Mouse (Mus musculus) lung, postnatal 0 days (tissue): ENCODE measurements around the gene Dhx30. TPM values are rescaled to one million over a fixed set of nuclear protein-coding genes. Genes with fewer than 3 reads are reported as not detected.
"Not testable (repeated sequence)": the region's sequence is repeated elsewhere in the genome, so short reads cannot be mapped to it uniquely, and the experiment has no call there.

Experiments
- ATAC-seq: fragments of 200-750 bp; cut with Nextera tagmentation; 2 replicates; pipeline ENCODE4 v1.8.0; 2017; ENCODE audit warnings: moderate library complexity
- DNase-seq: peaks from one replicate; pipeline ENCODE4 v3.0.0-alpha.2; 2016; ENCODE audit warnings: low spot score
- H3K27ac ChIP-seq: fragments of 300-500 bp; sonication (generic); 2 replicates; pipeline ENCODE4 v1.5.1; 2014; ENCODE audit warnings: antibody characterized with exemption, mild to moderate bottlenecking, low read length, mixed read lengths
- H3K27me3 ChIP-seq: fragments of 300-500 bp; sonication (generic); replicated peaks from 2 replicates; pipeline ENCODE4 v1.6.1; 2014; ENCODE audit warnings: low read length, mixed read lengths; ENCODE audit not compliant: insufficient read depth
- H3K36me3 ChIP-seq: fragments of 300-500 bp; sonication (generic); 2 replicates; pipeline ENCODE4 v1.6.1; 2014; ENCODE audit warnings: low read length, mixed read lengths; ENCODE audit not compliant: insufficient read depth
- H3K4me1 ChIP-seq: fragments of 300-500 bp; sonication (generic); 2 replicates; pipeline ENCODE4 v1.6.1; 2014; ENCODE audit warnings: antibody characterized with exemption, low read depth, low read length, mixed read lengths; ENCODE audit not compliant: insufficient read depth
- H3K4me2 ChIP-seq: fragments of 300-500 bp; sonication (generic); replicated peaks from 2 replicates; pipeline ENCODE4 v1.6.1; 2014; ENCODE audit warnings: low read depth, mild to moderate bottlenecking, low read length, moderate library complexity, mixed read lengths
- H3K4me3 ChIP-seq: fragments of 300-500 bp; sonication (generic); 2 replicates; pipeline ENCODE4 v1.5.1; 2014; ENCODE audit warnings: low read depth, low read length
- H3K9ac ChIP-seq: fragments of 300-500 bp; sonication (generic); replicated peaks from 2 replicates; pipeline ENCODE4 v1.6.1; 2014; ENCODE audit warnings: low read depth, mild to moderate bottlenecking
- H3K9me3 ChIP-seq: fragments of 300-500 bp; sonication (generic); 2 replicates; pipeline ENCODE4 v1.6.1; 2016; ENCODE audit warnings: low read length, mixed read lengths
- CTCF ChIP-seq: IDR thresholded peaks from 2 replicates; pipeline ENCODE4 v1.5.1; 2016; ENCODE audit warnings: antibody characterized with exemption, mild to moderate bottlenecking
- EP300 ChIP-seq: IDR thresholded peaks from 2 replicates; pipeline ENCODE4 v1.6.1; 2016; ENCODE audit warnings: antibody characterized with exemption, mild to moderate bottlenecking, control low read depth
- WGBS: fragments of 180-500 bp; shearing (Covaris S2); extraction: QIAGEN DNeasy Blood & Tissue Kit; methylation state at CpG from one replicate; pipeline ENCODE4 v1.1.7; 2014; 5-methylcytosine and 5-hydroxymethylcytosine counted together
- polyA plus RNA-seq: library from polyadenylated mRNA; unstranded; fragments of >200 nt; fragmentation: Nextera tagmentation; extraction: Ambion mirVana; gene quantifications from 2 replicates; pipeline ENCODE4 v1.2.1, GENCODE M21; 2015

Gene Dhx30
- polyA plus RNA-seq, 1 experiment from 2014 or later: 51.7 TPM

DNA sequence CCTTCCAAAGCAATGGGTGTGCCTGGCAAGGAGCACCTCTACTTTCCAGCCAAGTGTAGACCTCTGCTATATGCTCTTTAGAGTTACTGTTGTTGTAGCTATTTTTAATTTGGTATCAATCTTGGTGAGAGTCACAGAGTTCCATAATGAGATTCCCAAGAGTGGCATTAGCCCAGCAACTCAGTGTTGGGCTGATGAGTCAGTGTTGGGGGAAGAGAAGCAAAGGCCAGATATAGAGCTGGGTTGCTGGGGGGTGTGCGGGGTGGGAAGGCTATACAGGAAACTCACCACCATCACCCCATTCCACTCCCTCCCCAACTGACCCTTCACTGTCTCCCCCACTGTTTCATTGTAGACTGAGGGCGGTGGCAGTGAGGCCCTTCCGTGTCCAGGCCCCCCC is 36.6 kb downstream of the Dhx30 start:
- Histone ChIP-seq H3K4me3 (no peak overlapping the region), H3K27ac (no peak overlapping the region), H3K27me3 (no peaks in the 10 kb centered on the region), H3K4me2 (no peak overlapping the region), H3K9ac (no peak overlapping the region), H3K36me3 (peaks cover 37% of the 10 kb centered on the region), H3K4me1 (no peaks in the 10 kb centered on the region), H3K9me3 (no peaks in the 10 kb centered on the region)
- TF ChIP-seq EP300 (no peak), CTCF (no peak)
- WGBS: 74% methylated on average over 3 of the region's 3 CpGs
- no peak for ATAC-seq
- no peak for DNase-seq

DNA sequence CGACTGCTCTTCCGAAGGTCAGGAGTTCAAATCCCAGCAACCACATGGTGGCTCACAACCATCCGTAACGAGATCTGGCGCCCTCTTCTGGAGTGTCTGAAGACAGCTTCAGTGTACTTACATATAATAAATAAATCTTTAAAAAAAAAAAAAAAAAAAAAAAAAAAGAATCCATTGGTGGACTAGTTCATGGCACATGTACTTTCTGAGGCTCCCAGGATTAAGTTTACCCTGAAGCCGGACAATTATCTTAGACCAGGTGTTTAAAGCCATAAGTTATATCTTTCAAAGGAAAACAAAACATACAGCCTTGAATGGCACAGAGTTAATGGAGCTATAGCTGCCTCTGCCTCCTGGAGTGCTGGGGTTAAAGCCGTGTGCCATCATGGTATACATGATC is 41.2 kb downstream of the Dhx30 start:
- H3K9me3 ChIP-seq, DNase-seq, H3K4me3 ChIP-seq, H3K27ac ChIP-seq, H3K27me3 ChIP-seq, H3K4me2 ChIP-seq, ATAC-seq, H3K9ac ChIP-seq, H3K4me1 ChIP-seq: not testable (repeated sequence)
- H3K36me3 ChIP-seq: peaks cover 24% of the 10 kb centered on the region
- WGBS: 82% methylated on average over 4 of the region's 7 CpGs

DNA sequence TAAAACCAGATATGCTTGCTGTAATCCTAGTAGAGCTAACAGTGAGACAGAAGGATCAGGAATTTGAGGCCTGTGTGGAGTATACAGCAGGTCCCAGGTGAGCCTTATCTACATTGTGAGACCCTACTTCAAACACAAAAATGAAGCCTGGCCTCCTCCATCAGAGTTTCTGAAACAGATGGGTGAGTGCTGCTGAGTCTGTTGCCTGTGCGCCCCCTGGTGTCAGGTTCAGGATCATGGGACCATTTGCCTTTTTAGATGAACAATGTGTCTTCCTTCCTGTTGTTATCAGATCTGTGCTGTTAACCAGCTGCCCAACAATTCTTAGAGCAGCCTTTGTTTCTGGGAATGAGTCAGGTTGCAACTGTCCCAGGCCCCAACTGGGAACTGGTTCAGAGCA is 45.8 kb downstream of the Dhx30 start:
- Histone ChIP-seq H3K4me3 (no peak overlapping the region), H3K36me3 (peaks cover 8% of the 10 kb centered on the region; the same call in 1 of the 2 replicates), H3K9me3 (no peaks in the 10 kb centered on the region), H3K27me3 (no peaks in the 10 kb centered on the region), H3K4me2 (no peak overlapping the region), H3K9ac (no peak overlapping the region), H3K27ac (no peak overlapping the region), H3K4me1 (no peaks in the 10 kb centered on the region)
- 4% methylated on average over 1 of the region's 1 CpGs for WGBS
- TF ChIP-seq EP300 (no peak), CTCF (peak; percentile 89)
- peak; percentile 49 for ATAC-seq
- DNase-seq: peak; percentile 72

DNA sequence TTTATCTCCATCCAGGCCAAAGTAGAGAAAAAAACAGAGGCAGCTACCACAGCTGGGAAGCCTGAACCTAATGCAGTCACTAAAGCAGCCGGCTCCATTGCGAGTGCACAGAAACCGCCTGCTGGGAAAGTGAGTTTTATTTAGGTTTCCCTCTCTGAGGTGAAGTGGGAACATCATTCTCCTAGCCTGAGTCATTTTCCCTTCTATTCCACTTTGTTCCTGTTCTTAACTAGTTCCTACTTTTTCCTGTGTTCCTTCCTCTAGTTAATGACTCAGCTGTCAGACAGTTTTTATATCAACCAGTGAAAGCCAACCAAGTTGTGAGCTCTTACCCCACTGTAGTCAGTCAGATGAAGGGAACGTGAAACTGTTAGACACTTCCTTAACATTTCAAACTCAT is 46.6 kb downstream of the Dhx30 start:
- H3K36me3 ChIP-seq: peaks cover 8% of the 10 kb centered on the region

DNA sequence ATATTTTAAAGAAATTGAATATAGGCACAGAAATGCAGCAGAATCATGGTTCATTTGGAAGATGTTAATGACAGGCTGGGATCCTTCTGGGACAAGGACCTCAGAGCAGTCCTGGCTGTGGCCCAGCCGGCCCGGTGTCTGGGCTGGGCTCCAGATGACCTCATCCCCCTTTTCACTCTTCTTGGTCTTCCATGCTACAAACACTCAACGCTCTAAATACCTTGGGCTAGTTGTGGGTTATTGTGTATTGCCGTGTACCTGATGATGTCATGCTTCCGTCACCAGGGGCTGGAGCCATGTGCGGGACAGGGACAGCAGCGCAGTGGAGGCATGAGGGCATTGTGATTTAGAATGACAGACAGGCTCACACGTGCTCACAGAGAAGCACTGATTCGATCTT is 47.3 kb downstream of the Dhx30 start:
- no peak overlapping the region for H3K9ac ChIP-seq
- no peak overlapping the region for H3K4me2 ChIP-seq
- H3K27ac ChIP-seq: no peak overlapping the region
- TF ChIP-seq CTCF (no peak), EP300 (no peak)
- no peaks in the 10 kb centered on the region for H3K4me1 ChIP-seq
- DNase-seq (peak; percentile 11), ATAC-seq (peak; percentile 62)
- H3K27me3 ChIP-seq: no peaks in the 10 kb centered on the region
- no peak overlapping the region for H3K4me3 ChIP-seq
- 56% methylated on average over 9 of the region's 9 CpGs for WGBS
- H3K36me3 ChIP-seq: peaks cover 8% of the 10 kb centered on the region
- no peaks in the 10 kb centered on the region for H3K9me3 ChIP-seq

More for the DNA sequence above, 46.6 kb downstream of the Dhx30 start:
- Histone ChIP-seq H3K9me3 (no peaks in the 10 kb centered on the region), H3K27me3 (no peaks in the 10 kb centered on the region), H3K4me2 (no peak overlapping the region), H3K4me1 (no peaks in the 10 kb centered on the region), H3K9ac (no peak overlapping the region), H3K4me3 (no peak overlapping the region), H3K27ac (no peak overlapping the region)
- WGBS: 76% methylated on average over 4 of the region's 4 CpGs
- DNase-seq (no peak), ATAC-seq (no peak)
- TF ChIP-seq EP300: no peak
- no peak for TF ChIP-seq CTCF

DNA sequence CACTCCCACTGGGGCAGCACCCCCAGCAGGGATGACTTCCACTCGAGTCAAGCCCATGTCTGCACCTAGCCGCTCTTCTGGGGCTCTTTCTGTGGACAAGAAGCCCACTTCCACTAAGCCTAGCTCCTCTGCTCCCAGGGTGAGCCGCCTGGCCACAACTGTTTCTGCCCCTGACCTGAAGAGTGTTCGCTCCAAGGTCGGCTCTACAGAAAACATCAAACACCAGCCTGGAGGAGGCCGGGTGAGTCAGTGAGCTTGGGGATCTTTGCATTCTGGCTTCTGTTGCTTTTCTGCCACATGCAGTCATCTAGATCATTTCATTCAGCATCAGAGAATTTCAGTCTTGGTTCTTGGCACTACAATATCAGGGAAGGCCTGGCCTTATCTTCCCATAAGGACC is 48.9 kb downstream of the Dhx30 start:
- H3K27ac ChIP-seq: no peak overlapping the region
- ATAC-seq: no peak
- WGBS: 87% methylated on average over 6 of the region's 6 CpGs
- no peak overlapping the region for H3K4me2 ChIP-seq
- H3K9me3 ChIP-seq: no peaks in the 10 kb centered on the region
- no peak for TF ChIP-seq EP300
- TF ChIP-seq CTCF: no peak
- H3K36me3 ChIP-seq: peaks cover 13% of the 10 kb centered on the region
- no peak overlapping the region for H3K9ac ChIP-seq
- H3K27me3 ChIP-seq: no peaks in the 10 kb centered on the region
- H3K4me1 ChIP-seq: no peaks in the 10 kb centered on the region
- no peak for DNase-seq
- H3K4me3 ChIP-seq: no peak overlapping the region

DNA sequence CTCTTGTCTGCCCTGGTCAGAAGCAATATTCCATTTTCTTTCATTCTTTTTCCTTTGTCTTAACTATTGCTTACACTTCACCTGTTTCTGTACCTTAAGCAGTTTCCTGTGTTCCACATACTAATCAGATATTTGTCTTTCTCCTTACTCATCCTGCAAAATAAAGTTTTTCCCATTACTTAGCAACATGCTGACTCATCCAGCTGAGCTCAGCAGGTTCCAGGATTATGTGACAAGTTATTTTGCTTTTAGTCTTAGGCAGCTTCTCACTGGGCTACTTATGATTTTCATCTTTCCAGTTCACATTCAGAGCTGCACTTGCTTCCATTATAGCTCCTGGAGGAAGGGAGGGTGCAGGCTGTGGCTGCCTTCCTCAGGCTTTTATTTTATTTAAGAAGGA is 53.0 kb downstream of the Dhx30 start:
- no peaks in the 10 kb centered on the region for H3K9me3 ChIP-seq
- H3K27ac ChIP-seq: no peak overlapping the region
- H3K4me3 ChIP-seq: no peak overlapping the region
- no peak overlapping the region for H3K4me2 ChIP-seq
- ATAC-seq: no peak
- H3K4me1 ChIP-seq: no peaks in the 10 kb centered on the region
- no peak for TF ChIP-seq EP300
- TF ChIP-seq CTCF: no peak
- no peak for DNase-seq
- no peaks in the 10 kb centered on the region for H3K27me3 ChIP-seq
- peaks cover 13% of the 10 kb centered on the region for H3K36me3 ChIP-seq
- no peak overlapping the region for H3K9ac ChIP-seq
